Mouse (Mus musculus) left cerebral cortex, adult 9 months (tissue): Measurements from ENCODE around the gene Ms4a5.
"Not testable (repeated sequence)": the region's sequence is repeated elsewhere in the genome, so short reads cannot be mapped to it uniquely, and the experiment has no call there.

Experiments used
- DNase-seq, 2 experiments: peaks; one replicate each; pipeline ENCODE4 v3.0.0; 2022; ENCODE audit warnings: low spot score in 2 of 2

Ms4a5 gene

DNA sequence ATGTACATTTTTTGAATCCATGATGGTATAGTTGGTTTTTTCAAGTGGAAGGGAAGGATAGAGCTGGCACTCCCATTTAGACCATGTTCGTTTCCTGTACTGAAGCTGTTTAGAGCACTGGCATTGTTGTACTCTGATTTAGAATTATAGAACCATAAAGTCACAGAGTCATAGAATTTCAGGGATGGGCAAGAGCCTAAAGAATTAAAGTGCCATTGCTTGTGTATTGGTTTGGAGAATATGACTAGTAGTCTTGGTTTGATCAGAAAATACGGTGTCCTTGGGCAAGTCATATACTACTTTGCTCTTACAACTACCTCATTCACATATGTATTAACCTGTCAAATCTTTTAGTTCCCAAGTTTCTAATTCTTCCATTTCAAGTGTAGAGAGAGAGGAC, at the start of gene Ms4a5:
Gene Ms4a5, minus strand, starts transcription at position 101 of the 400 bp plus-strand sequence.
- no peak for DNase-seq

DNA sequence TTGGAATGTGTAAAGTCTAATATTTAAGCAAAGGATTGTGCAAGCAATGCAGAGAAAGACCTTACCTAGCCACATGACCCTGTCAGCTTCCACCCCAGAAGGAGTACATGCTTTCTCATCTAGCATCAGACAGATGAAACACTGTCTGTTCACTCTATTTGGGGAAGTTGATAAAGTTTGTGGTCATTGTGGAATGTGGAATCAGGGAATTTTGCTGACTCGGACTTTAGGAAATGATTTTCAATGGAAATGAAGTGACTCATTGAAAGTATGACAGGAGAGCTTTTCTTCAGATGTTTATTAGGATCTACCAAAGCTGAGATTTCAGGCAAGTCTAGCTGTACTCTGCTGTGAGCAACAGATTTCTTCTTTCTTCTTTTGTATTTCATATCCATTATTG, 37.5 kb upstream of the Ms4a5 start:
- DNase-seq = no peak

GRCm38 (mm10) chr19:11316786-11317185, 33.1 kb upstream of the Ms4a5 start:
- no peak for DNase-seq

GRCm38 (mm10) chr19:11314354-11314753, 30.7 kb upstream of the Ms4a5 start, which contains the start of gene Ms4a14:
Gene Ms4a14, minus strand, starts transcription at chr19:11314454.
- DNase-seq = no peak

DNA sequence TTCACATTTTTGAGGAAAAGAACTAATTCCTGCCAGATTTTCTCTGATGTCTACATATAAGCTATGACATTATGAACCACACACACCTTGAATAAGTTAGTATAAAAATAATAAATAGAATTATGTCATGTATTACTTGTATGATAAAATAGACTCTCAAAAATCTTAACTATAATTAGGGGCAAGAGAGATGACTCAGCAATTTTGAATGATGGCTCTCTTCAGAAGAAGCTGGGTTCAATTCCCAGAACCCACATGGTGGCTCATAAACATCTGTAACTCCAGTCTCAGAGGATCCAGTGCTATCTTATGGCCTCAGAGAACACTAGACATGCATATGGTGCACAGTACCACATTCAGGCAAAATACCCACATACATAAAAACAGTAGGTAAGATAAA, 25.2 kb upstream of the Ms4a5 start:
- DNase-seq = no peak

DNA sequence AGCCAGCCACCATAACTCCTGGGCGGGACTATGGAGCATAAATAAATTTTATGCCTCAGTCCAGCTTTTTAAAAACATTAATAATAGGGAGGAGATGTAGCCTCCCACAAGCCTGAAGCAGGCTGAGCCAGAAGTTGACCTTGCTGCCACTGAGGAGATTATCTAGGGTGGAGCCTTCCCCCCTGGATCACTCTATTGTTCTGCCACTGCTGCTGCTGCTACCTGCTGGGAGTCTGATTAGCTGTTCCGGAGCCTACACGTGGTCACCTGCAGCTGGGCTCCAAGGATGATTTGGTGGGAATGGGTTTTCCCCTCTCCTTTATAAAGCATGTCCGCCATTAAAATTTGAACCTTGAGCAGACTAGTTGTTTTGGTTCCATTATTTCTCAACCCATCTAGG, 15.9 kb upstream of the Ms4a5 start:
- DNase-seq = not testable (repeated sequence)

DNA sequence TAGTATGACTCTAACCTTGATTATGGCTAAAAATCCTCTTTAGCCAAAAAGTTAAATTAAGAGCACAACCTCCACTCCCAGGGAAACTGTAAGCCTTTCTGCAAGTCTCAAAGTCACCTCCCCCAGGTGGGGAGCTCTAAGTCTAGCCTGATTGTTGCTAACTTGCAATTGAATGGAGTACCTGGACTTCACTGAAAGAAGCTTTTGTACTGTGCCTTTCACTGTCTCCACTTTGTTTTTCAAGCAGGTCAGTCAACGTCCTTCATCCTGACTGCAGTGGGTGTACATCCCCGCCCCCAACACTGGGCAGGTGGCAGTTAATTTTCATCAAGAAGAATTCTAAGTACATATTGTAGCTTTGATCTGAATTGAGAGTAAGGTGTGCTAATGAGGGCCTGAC, 15.3 kb upstream of the Ms4a5 start:
- no peak for DNase-seq

DNA sequence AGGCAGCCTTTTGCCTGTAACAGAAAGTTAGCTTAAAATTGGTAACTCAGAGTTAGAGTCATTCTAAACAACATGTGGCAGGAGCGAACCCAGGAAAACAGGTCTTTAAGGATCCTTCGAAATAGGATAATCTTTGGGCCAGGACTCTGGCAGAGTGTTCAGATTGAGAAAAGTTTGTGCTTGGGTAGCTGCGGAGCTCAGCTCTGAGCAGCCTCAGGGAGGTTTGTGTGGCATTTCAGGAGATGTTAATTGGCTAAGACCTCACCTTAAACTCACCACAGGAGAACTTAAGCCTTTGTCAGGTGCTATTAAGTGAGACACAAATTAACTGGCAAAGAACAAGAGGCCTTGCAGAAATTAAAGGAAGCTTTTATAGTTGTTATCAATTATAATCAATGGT, 9.9 kb upstream of the Ms4a5 start:
- DNase-seq = not testable (repeated sequence)

- no peak for DNase-seq
Observed at GRCm38 (mm10) chr19:11292990-11293389, 9.3 kb upstream of the Ms4a5 start.

- DNase-seq = no peak
Observed at GRCm38 (mm10) chr19:11280223-11280622, 3.5 kb downstream of the Ms4a5 start.

DNA sequence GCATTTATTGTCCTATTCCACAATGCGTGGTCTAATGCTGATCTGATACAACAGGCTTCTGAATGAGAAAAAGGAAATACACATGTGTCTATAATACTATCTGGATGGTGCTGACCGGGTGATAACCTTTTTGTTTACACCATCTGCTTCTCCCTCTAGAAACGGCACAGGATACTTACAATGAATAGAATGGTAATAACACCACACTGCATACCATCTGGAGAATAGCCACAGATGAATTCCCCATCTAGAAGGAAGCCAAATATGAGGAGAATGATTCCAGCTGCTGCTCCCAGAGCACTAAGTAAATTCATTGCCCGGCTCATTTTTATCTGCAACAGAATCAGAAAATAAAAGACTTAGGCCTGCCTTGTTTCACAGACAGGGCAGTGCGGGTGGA, 7.2 kb downstream of the Ms4a5 start:
- DNase-seq = no peak

DNA sequence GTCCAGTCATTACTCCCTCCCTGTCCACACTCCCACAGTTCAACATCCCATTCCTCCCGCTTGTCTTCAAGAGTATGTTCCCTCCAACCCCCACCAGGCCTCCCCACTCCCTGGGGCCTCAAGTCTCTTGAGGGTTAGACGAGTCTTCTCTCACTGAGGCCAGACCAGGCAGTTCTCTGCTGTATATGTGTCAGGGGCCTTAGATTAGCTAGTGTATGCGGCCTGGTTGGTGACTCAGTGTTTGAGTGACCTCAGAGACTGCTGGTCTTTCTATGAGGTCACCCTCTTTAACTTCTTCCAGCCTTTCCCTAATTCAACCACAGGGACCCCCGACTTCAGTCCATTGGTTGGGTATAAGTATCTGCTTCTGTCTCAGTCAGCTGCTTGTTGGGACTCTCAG, 16.7 kb downstream of the Ms4a5 start:
- DNase-seq = no peak

DNA sequence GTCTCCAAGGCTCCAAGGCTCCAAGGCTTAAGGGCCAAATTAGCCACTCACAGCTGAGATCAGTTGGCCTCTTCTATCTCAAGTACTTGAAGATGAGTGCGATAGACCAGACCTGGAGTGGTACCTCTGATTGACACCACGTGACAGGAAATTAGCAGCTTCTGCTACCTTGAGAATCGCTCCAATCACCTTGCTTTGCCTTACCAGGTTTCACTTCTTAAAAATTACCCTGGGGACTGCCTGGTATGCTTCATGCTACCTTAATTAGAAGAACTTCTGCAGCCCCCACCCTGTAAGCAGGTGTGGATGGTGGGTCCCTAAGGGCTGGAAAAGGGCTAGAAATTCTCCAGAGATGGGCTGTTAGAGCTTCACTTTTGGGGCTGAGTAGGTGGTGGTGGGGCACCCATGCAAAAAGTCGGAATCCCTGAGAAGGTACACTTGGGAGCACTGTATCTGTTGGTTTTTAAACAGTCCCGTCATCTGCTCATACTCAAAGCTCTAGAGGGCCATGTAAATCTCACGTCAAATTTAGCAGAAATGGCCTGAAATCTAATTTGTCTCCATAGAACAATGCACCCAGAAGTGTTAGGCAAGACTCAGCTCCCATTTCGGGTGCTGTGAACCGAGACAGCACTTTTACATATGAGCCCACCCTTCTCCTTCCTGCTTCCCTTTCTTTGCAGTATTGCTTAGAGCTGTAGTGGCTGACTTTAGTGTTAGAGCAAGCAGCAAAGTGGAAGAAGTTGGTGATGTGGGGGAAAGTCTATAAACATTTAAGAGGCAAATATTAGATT, 17.4 kb downstream of the Ms4a5 start, which contains the start of gene Ms4a1:
Gene Ms4a1, minus strand, starts transcription at position 190 of the 794 bp plus-strand sequence.
- DNase-seq = no peak

DNA sequence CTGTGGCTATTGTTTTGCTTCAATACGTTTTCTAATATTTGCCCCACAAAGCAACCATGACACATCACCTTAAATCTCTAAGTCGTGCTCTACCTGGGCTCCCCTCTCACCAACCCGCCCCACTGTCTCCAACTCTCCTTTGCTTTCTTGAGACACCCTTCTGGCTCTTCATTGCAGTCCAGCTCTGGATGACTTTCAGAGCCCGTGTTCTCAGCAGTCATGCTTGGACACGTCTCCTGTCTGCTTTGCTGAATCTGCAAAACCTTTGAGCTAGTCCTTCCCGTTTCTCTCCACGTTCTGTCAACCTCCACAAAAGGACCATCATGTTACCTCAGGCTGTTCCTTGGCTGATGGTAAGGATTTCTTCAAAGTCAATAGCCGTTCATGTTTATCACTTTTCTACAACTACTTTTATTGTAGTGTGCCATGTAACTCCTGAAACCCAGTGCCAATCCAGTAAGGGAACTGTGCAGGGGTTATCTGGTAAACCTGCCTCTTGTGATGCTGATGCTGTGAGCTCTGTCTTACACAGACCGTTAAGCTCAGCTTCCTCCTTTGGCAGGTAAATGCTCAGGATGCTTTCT, 19.0 kb downstream of the Ms4a5 start:
- no peak for DNase-seq

- DNase-seq = no peak
Observed at GRCm38 (mm10) chr19:11263549-11263948, 20.1 kb downstream of the Ms4a5 start.

GRCm38 (mm10) chr19:11262932-11263331, 20.7 kb downstream of the Ms4a5 start:
- not testable (repeated sequence) for DNase-seq

- DNase-seq = no peak
Observed at GRCm38 (mm10) chr19:11261522-11261921, 22.2 kb downstream of the Ms4a5 start.

DNA sequence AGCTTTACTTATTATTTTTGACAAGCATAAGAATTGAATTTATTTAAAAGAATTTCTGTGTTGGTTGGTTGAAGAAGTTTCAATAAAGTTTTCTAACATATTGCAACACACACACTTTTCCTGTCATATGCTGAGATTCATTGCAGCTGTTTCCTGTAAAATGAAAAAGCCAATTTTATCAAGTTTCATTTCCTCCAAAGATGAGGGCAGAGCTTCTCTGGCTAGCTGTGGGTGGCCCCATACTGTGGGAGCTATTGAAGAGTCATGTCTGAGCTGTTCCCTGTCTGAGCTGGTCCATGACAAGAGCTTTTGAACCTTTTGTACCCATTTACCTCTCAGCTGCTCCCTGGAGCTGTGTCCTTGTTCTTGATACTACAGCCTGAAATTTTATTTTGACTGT, 39.4 kb downstream of the Ms4a5 start:
- no peak for DNase-seq

GRCm38 (mm10) chr19:11242560-11242959, 41.1 kb downstream of the Ms4a5 start:
- DNase-seq = no peak

- no peak for DNase-seq
Observed at GRCm38 (mm10) chr19:11235820-11236219, 47.9 kb downstream of the Ms4a5 start.

DNA sequence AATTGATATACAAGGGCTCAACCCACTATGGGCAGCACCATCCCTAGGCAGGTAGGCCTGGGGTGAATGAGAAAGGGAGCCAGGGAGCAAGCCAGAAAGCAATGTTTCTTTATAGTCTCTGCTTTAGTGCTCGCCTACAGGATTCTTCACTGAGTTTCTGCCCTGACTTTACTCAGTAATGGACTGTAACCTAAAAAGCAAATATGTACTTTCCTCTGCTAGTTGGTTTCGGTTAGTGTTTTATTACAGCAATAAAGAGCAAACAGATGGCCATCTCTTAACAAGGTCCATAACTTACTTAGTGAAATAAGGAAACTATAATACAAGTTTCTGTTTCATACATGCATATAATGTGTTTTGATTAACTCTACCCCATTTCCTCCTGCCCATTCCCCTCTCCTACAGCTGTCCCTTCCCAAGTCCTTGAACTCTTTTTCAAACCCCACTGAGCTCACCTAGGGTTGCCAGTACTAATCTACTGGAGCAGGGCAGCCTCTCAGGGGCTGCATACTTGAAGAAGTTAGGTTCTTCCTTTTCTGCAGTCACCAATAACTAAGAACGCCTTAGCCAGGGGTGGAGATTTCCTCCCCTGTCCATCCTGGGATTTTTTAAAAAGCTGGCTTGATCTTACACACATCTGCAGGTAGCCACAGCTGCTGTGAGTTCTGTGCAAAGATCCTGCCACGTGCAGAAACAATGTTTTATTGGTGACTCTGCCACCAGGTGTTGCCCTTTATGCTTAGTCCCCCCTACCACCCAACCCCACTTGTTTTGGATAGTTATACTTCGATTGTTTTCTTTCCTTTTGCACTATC, 48.5 kb downstream of the Ms4a5 start:
- DNase-seq = no peak

DNA sequence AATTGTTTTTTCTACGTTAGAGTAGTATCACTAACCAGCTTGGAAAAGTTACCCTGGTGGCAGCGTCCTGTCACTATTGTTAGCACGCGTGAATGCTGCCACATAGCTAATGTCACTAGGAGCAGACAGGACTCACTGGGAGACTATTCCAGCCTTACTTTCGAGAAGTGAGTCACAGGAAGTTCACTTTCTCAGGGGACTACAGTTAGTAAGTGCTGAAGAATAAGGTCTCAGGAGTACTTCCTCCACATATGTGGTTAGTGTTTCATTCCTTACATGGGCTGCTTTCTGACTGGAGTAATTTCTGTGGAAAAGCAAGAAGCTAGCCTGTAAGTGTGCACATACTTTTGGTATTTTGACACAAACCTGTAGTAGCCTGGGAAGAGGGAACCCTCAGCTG, 49.4 kb downstream of the Ms4a5 start:
- no peak for DNase-seq

GRCm38 (mm10) chr19:11232348-11232747, 51.3 kb downstream of the Ms4a5 start, which contains the start of gene Ms4a12:
Gene Ms4a12, minus strand, starts transcription at chr19:11232448.
- DNase-seq = no peak
